11 mouse cellular contexts compared by ENCODE assay signal in genomic region chr15:83306181-83306580, GRCm38 (mm10). TPM values are rescaled to one million over a fixed set of nuclear protein-coding genes. Genes with fewer than 3 reads are reported as not detected.
DNase-seq lines count a peak whose midpoint lies in the region; ATAC-seq and TF ChIP-seq lines count a peak whose summit lies in the region.
"Had no signal": no experiment of that assay in that cellular context is flagged by ENCODE, and none has a peak within 500 bp of the region (broad histone marks: within the 10 kb centered on the region; RNA-seq: fewer than 3 reads in every experiment).

No protein-coding gene starts in this region.

- H3K4me1 ChIP-seq in heart, postnatal 0 days (ENCODE audit: control insufficient read depth, insufficient read depth) = peaks cover 4% of the 10 kb centered on the region; the same call in 1 of the 2 replicates
- peaks cover 11% of the 10 kb centered on the region for H3K4me1 ChIP-seq in lung, embryonic 16.5 days (replicated peaks; ENCODE audit: control insufficient read depth, insufficient read depth, low read length)

- H3K27me3 ChIP-seq in heart, postnatal 0 days (ENCODE audit: control insufficient read depth, insufficient read depth, low read length) = no peaks in the 10 kb centered on the region
- H3K27me3 ChIP-seq in lung, embryonic 16.5 days (ENCODE audit: control insufficient read depth, insufficient read depth, low read depth, low read length) = no peaks in the 10 kb centered on the region

- no peak overlapping the region for H3K9ac ChIP-seq in heart, postnatal 0 days (replicated peaks; ENCODE audit: low read depth, low read length)
- no peak overlapping the region for H3K9ac ChIP-seq in lung, embryonic 16.5 days (ENCODE audit: low read length)

- no peak for TF ChIP-seq EP300 in heart, postnatal 0 days (IDR thresholded peaks at IDR 0.05; ENCODE audit: low read depth)

- no peak for TF ChIP-seq CTCF in heart, postnatal 0 days (IDR thresholded peaks at IDR 0.05; ENCODE audit: low read depth)

- peak overlapping the region; percentile 76 for H3K27ac ChIP-seq in heart, postnatal 0 days (ENCODE audit: low read depth)
- H3K27ac ChIP-seq in lung, embryonic 16.5 days (ENCODE audit: low read length) = peak overlapping the region; percentile 57

- H3K36me3 ChIP-seq in heart, postnatal 0 days (replicated peaks; ENCODE audit: control insufficient read depth, insufficient read depth, low read length) = peaks cover 56% of the 10 kb centered on the region
- H3K36me3 ChIP-seq in lung, embryonic 16.5 days (ENCODE audit: control insufficient read depth, insufficient read depth, low read length) = peaks cover 12% of the 10 kb centered on the region

- H3K4me3 ChIP-seq in heart, postnatal 0 days (ENCODE audit: low read depth, low read length) = no peak overlapping the region
- H3K4me3 ChIP-seq in lung, embryonic 16.5 days (ENCODE audit: low read length) = no peak overlapping the region
- H3K4me3 ChIP-seq: myocyte had no signal

- no peak for DNase-seq in heart, postnatal 0 days (ENCODE audit: low spot score)
- no peak for DNase-seq in heart, adult 9 months (ENCODE audit: low spot score in 2 of 2)
- no peak for DNase-seq in lung, postnatal 36 days
- peak; percentile 47 to 48 for DNase-seq in cerebellum, postnatal 10 days
- DNase-seq in kidney, postnatal 36 days = peak; percentile 41 to 63
- no peak for DNase-seq in urinary bladder, postnatal 36 days (ENCODE audit: low spot score in 2 of 2)
- DNase-seq in thymus, postnatal 36 days = no peak
- DNase-seq: retina, postnatal 1 day had no signal

- H3K4me2 ChIP-seq in heart, postnatal 0 days (ENCODE audit: low read depth, low read length) = no peak overlapping the region
- no peak overlapping the region for H3K4me2 ChIP-seq in lung, embryonic 16.5 days (ENCODE audit: low read depth, low read length)

- ATAC-seq in heart, postnatal 0 days (ENCODE audit: insufficient read depth, low read depth) = no peak
- no peak for ATAC-seq in lung, embryonic 16.5 days (ENCODE audit: low read depth)
- ATAC-seq: CD4-positive, CD25-positive, alpha-beta regulatory T cell, adult 4 months had no signal

- H3K9me3 ChIP-seq in heart, postnatal 0 days (replicated peaks; ENCODE audit: control insufficient read depth, low read length) = no peaks in the 10 kb centered on the region
- H3K9me3 ChIP-seq in lung, embryonic 16.5 days (ENCODE audit: control insufficient read depth, low read length) = no peaks in the 10 kb centered on the region

- 87% methylated on average over 12 of the region's 12 CpGs for WGBS in heart, postnatal 0 days
- WGBS in lung, embryonic 16.5 days = 93% methylated on average over 12 of the region's 12 CpGs

RNA-seq across cellular contexts. Expression of gene Arfgap3, which starts 43.9 kb away (rescaled TPM):
- total RNA-seq in heart, postnatal 0 days (2014; rRNA removed; ENCODE audit: low replicate concordance) = 86.9 and 112 TPM in 2 replicates
- 22.4 and 25.4 TPM in 2 replicates for polyA plus RNA-seq in heart, postnatal 0 days (2015; fragmentation: Nextera tagmentation; extraction: Ambion mirVana)
- polyA plus RNA-seq in lung, embryonic 16.5 days (2015; fragmentation: Nextera tagmentation; extraction: Ambion mirVana) = 43.8 and 45.8 TPM in 2 replicates

RNA-seq across cellular contexts. Expression of gene A4galt, which starts 54.6 kb away (rescaled TPM):
- 3.0 and 3.2 TPM in 2 replicates for total RNA-seq in heart, postnatal 0 days (2014; rRNA removed; ENCODE audit: low replicate concordance)
- 1.6 and 2.0 TPM in 2 replicates for polyA plus RNA-seq in heart, postnatal 0 days (2015; fragmentation: Nextera tagmentation; extraction: Ambion mirVana)
- 2.3 and 3.0 TPM in 2 replicates for polyA plus RNA-seq in lung, embryonic 16.5 days (2015; fragmentation: Nextera tagmentation; extraction: Ambion mirVana)
- polyA plus RNA-seq: CD4-positive, CD25-positive, alpha-beta regulatory T cell, adult 4 months had no signal

Comparison
In these comparisons a context has a peak if more than half of its experiments do, and no peak if none do; other contexts are left out.
1. DNase-seq: peak in cerebellum, postnatal 10 days (2 of 2) and kidney, postnatal 36 days (2 of 2); none in heart, postnatal 0 days (single experiment), heart, adult 9 months (0 of 2), lung, postnatal 36 days (single experiment), urinary bladder, postnatal 36 days (0 of 2) and thymus, postnatal 36 days (0 of 2).